Mouse (Mus musculus): Measurements from ENCODE around the gene Gm20388.

Gm20388 gene

DNA sequence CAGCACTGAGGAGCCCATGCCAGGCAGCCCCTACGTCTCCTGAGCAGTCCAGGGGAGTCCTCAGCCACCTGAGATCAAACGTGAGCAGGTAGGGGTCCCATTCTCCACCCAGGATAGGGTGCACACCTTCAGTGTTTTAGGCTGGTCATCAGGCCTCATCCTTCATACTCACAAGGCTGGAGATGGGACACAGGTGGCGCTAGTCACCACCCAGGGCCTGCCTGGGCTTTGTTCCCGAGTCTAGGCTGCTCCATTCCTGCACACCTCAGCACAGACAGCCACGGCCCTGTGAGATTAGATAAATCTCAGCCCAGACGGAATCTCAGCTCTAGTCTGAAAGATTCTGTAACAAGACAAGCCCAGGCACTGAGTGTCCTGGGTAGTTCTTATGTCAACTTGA lies 1993.3 kb downstream of the Gm20388 start:
- DNase-seq (ENCODE audit: low spot score): no peak

DNA sequence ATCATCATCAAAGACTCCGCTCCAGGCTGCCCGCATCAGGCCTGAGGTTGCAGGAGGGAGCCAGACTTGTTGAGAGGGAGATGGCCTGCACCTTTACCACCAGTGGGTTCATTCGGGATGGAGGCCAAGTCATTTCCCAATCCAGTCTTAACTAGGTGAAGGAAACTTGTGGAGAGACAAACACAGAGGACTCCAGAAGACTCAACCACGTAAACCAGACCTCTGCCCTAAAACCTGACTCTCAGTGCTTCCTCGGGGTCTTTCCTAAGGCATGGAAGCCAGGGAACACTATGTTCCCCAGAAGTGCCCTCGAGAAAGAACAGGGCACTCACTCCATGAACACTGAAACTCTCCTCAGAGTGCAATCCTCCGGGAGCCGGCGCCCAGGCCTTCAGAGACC lies 1994.4 kb downstream of the Gm20388 start:
- peak; percentile 61 for DNase-seq (ENCODE audit: low spot score)

GRCm38 (mm10) chr8:121905420-121905819 lies 1994.8 kb downstream of the Gm20388 start:
- DNase-seq (ENCODE audit: low spot score): no peak

- DNase-seq (ENCODE audit: low spot score): no peak
Observed at GRCm38 (mm10) chr8:121905864-121906263, 1995.2 kb downstream of the Gm20388 start.

GRCm38 (mm10) chr8:121906542-121907512 lies 1996.2 kb downstream of the Gm20388 start:
- DNase-seq (ENCODE audit: low spot score): peak; percentile 61

DNA sequence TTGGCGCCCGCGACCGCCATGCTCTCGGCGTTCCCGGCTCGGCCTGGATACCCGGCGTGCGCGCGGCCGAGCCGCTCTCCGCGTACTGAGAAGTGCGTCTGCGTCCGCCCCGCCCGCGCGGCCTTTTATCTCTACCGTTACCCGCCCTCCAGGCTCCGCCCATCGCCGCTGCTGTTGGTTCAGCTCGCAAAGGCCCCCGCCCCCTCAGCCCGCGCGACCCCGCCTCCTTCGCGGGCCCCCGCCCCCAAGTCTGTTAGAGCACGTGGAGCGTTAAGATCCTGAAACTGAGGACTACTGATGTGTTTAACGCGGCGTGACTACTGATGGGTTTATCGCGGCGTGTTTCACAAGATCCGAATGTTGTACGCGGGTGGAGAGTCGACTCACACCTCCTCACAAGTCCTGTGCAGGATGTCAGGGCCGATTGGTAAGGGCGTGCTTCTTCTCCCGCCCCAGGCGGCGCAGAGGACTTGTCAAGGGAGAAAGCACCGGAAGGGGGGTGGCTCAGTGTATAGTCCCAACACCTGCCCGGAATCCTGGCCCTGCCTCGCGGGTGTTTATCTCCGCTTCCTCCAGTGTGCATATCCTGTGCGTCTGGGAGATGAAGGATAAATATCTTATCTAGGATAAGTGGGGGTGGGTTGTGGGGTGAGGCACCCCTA lies 1997.1 kb downstream of the Gm20388 start, which contains the start of gene Slc7a5:
Slc7a5 (minus strand) TSS at position 108 of the 662 bp plus-strand sequence.
- peak; percentile 91 for DNase-seq (ENCODE audit: low spot score)

DNA sequence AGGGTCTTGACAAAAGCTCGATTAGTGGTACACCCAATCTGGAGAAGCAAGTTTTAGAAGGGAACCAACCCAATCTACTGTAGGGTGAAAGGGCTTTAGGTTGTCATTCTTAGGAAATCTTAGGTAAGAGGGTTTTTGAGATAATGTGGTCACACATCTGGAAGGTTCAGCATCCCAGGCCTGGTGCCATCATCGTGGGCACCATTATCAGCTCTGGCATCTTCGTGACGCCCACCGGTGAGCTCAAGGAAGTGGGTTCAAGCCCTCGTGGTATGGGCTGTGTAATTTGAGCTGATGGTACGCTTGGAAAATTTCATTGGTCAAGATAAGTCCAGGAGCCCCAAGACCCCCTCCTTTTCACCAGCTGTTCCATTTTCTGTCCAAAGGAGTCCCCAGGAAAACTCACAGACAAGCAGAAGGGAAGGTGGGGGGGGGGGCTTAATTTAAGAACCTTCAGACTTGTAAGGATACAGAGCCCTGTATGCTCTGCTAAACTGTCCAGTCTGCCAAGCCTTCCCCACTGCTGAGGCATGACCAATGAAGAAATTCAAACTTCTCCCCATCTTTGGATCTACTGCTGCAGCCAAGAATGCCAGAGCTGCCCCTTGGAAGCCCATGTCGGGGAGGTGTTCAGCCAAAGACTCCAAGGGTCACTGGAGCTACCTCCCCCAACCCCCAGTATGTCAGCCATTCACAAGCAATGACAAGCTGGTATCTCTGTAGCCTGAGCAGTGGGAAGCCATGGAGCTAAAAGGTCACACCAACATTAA lies 1997.9 kb downstream of the Gm20388 start:
- no peak for DNase-seq (ENCODE audit: low spot score)

GRCm38 (mm10) chr8:121909148-121909541 lies 1998.5 kb downstream of the Gm20388 start:
- DNase-seq (ENCODE audit: low spot score): no peak

- peak; percentile 88 for DNase-seq (ENCODE audit: low spot score)
Observed at GRCm38 (mm10) chr8:121909663-121910062, 1999.0 kb downstream of the Gm20388 start.

- DNase-seq (ENCODE audit: low spot score): no peak
Observed at GRCm38 (mm10) chr8:121911400-121911799, 2000.8 kb downstream of the Gm20388 start.

DNA sequence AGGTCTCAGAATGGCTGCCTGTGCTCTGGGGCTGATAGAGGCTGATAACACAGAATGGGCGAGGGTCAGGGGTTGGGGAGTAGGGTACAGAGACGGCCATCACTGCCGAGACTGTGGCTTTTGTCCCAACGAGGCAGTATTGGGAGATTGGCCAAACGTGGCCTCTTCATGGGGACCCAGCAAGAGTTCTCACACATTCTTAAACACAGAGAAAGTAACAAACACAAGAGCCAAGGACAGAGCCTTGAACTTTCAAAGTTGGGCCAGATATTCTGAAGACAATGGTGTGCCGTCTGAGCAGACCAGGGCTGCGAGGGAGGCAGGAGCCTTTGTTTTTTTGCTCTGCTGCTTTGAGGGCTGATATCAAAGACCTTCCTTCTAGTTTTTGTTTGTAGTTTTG lies 2001.3 kb downstream of the Gm20388 start:
- DNase-seq (ENCODE audit: low spot score): no peak

DNA sequence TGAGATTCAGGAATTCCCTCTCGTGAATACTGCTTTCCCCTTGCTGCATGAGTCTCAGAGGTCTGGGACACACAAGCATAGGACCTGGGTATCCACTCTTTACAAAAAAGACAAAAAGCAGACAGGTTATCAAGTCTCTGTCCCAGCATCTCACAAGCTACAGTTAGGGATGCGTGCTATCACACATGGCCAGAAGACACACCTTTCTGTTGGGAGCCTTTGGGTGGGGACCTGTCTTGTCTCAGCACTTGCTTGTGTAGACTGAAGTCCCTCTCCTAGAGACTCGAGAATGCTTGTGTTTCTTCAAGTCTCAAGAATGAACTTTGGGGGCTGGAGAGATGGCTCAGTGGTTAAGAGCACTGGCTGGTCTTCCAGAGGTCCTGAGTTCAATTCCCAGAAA lies 2002.2 kb downstream of the Gm20388 start:
- DNase-seq (ENCODE audit: low spot score): no peak

DNA sequence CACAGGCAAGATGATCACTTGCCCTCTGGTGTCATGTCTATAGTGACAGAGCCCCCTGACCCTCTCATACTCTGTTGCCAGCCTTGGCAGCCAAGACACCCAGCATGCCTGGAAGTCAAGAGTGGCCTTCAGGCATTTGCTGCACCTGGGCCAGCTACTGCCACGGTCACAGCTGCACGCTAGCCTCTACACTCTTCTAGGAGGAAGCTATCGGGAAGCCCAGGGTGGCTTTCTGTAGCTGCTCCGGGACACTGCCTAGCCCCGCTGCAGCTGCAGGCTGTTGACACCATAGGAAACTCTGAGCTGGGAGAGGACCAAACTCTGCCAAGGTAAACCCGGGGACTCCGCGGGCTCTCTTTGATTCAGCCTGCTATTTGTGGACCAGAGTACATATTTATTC lies 2002.7 kb downstream of the Gm20388 start:
- DNase-seq (ENCODE audit: low spot score): no peak

- no peak for DNase-seq (ENCODE audit: low spot score)
Observed at GRCm38 (mm10) chr8:121919158-121919557, 2008.5 kb downstream of the Gm20388 start.

DNA sequence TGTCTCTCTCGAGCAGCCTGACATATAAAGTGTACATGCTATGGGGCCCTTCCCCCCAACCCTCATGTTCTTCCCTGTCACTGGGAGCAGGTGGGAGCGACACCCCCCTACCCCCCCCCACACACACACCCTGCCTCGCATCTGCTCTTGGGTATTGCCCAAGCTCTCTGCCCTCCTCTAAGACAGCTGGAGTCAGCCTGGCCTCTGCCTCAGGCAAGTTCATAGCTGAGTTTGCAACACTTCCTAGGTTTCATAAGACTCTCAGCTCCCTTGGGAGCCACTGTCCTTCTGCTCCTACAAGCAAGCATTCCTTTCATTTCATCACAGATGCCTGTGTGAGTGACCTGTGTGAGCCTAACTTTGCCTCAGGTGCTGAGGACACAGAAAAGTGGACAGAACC lies 2009.1 kb downstream of the Gm20388 start:
- DNase-seq (ENCODE audit: low spot score): peak; percentile 86

DNA sequence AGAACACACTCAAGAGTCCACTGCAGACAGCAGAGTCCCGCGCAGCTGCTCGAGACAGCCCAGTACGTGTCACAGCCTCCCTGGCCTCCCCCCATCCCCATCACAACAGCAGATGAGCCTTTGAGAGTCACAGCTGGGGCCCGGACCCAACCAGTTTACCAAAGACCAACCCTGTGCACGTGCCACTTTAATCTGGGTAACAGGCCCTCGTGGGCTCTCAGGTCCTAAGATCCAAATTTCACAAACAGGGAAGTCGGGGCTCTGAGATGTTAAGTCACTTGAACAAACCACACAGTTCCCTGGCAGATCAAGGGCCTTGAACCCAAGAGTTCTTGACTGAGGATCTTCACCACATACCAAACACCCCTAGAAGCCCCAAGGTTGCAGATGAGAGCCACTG lies 2010.9 kb downstream of the Gm20388 start:
- no peak for DNase-seq (ENCODE audit: low spot score)

- DNase-seq (ENCODE audit: low spot score): peak; percentile 52
Observed at GRCm38 (mm10) chr8:121922101-121922500, 2011.5 kb downstream of the Gm20388 start.

- DNase-seq (ENCODE audit: low spot score): no peak
Observed at GRCm38 (mm10) chr8:121924681-121925080, 2014.0 kb downstream of the Gm20388 start.

DNA sequence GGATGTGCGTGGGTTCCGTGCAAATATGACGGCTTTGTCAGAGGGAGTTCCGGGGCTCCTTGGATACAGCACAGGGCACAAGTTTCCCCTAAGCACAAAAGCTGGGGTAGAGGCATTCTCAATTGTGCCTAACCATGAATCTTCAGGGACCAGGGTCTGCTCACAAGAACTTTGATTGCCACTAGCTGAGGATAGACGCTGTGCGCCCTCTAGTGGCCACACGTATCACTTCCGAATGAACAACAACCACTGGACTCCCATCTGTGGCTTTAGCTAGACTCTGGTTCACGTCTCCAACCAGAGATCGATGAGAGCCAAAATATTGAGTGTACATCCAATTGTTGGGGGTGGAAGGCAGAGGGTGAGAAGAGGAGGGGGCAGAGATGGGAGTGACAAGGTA lies 2015.0 kb downstream of the Gm20388 start:
- peak; percentile 87 for DNase-seq (ENCODE audit: low spot score)

DNA sequence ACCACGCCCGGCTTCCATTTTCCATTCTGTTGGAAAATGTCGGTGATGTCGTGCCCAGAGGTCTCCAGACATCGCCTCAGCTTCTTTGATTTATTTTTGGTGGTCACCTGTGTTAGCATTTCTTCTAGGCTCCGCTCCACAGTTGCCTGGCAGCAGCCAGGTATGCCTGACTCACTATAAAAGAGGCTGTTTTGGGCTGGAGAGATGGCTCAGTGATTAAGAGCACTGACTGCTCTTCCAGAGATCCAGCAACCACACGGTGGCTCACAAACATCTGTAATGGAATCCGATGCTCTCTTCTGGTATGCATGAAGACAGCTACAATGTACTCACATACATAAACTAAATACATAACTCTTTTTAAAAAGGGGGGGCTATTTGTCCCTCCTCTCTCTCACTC lies 2015.6 kb downstream of the Gm20388 start:
- no peak for DNase-seq (ENCODE audit: low spot score)

DNA sequence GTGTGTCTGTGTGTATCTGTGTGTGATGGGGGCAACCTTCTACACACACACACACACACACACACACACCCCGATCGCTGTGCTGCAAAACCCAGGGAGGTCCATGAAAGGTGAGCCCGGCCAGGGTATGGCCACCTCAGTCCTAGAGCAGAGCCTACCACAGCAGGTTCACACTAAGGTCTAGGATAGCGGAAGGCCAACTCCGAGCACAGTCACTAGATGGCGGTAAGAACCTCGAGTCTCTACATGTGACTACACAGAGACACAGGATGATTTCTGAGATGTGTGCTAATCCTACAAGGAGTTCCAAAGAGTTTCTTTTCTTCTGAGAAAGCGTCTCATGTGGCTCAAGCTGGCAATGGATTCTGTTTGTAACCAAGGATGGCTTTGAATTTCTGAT lies 2016.7 kb downstream of the Gm20388 start:
- DNase-seq (ENCODE audit: low spot score): peak; percentile 78

DNA sequence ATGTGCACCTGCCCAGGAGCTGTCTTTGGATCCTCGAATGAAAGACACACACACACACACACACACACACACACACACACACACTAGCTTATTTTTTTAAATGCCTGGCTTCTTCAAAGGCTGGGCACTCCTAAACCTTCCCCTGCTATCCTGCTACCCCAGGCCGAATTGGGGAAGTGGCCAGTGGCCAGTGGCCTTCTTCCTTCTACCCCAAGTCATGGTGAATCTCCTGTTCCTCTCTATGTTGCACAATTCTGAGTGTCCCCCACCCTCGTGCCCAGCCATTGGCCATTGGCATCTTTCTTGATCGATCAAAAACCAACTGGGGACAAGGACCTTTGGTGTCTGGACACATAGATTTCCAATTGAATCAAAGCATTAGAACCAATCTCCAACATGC lies 2019.4 kb downstream of the Gm20388 start:
- no peak for DNase-seq (ENCODE audit: low spot score)

Measured in adipocyte (in vitro differentiated cells).